Mouse (Mus musculus) left cerebral cortex, postnatal 36 days (tissue): ENCODE results near the gene Tbc1d23. TPM values are rescaled to one million over a fixed set of nuclear protein-coding genes. Genes with fewer than 3 reads are reported as not detected.
"Not testable (repeated sequence)": the region's sequence is repeated elsewhere in the genome, so short reads cannot be mapped to it uniquely, and the experiment has no call there.

Experiments
- DNase-seq, 2 experiments: peaks; one replicate each; pipeline ENCODE4 v3.0.0; 2021 to 2022; ENCODE audit warnings: low spot score in 2 of 2, mixed read lengths in 1 of 2
- intact Hi-C: fragments of 180-260 bp; cut with DNase I; formaldehyde crosslinking; loops from one replicate; pipeline ENCODE4 v1.15.1; 2025
- total RNA-seq, 2 experiments: library from RNA; stranded (reverse); gene quantifications; 2 replicates each; pipeline ENCODE4 v1.2.3; 2021

Tbc1d23 gene
- 10 to 100 TPM; 43.5 to 52.4 TPM for total RNA-seq

DNA sequence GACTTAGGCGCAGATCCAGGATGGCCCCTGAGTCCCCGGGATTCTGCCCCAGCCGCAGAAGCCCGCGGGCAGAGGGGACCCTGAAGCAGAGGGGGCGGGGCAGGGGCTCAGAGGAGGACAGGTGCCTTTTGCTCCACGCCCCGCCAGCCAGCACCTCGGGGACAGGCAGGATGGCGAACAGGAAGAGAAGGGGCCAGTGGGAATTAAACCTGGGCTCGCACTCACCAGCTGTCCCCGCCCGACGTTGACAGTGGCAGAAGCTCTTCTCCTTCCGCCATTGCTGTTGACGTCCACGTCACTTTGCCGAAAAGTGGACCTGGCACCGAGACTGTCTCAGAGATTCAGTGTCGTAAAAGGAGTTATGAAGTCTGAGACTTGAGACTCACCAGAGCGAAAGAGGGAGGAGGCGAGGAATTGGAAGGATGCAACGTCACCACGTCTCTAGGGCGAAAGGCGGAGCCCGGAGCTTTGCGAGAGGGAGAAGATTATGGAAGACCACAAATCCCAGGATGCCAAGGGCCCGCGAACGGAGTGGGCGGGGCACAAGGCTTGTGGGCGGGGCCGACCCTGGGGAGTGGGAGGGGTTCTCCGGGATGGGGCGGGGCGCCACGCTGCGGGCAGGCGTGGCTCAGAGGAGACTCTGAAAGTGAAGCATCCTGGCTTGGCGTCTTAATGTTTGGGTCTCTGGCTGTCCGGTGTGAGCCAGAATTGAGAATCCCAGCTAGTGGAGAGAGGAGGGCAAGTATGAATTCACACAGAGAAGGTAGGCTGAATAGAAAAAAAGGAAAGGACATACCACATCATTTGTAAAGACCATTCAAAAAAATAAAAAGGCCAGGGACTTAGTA lies at the start of gene Tbc1d23:
Gene Tbc1d23, minus strand, starts transcription at position 416 of the 848 bp plus-strand sequence.
- intact Hi-C loops = no loop called here
- peak; percentile 95 to 96 for DNase-seq

GRCm38 (mm10) chr16:57280221-57281217 lies 49.2 kb upstream of the Tbc1d23 start:
- intact Hi-C loops = no loop called here
- DNase-seq = no peak

DNA sequence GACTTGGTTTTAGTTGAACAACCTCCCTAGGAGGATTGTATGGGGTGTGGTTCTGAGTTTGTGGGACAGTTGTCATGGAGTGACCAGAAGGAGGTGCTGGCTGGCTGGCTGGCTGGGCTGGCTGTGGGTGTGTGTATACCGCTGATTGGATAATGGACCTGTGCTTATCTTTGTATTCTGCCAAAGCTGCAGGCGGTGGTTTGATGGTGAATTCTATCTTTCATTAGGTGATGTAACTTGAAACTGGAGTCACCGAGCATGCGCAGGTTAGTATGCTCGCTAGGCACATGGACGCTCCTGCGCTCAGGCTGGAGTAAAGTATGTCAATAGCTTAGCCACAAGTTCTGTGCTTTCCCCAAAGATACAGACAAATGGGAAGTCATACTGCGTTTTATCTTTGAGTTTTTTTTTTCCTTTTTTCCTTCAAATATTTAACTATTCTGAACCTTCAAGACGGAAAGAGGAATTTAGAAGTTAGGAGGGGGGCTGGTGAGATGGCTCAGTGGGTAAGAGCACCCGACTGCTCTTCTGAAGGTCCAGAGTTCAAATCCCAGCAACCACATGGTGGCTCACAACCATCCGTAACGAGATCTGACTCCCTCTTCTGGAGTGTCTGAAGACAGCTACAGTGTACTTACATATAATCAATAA lies 47.8 kb upstream of the Tbc1d23 start:
- DNase-seq = no peak
- intact Hi-C loops = no loop called here

DNA sequence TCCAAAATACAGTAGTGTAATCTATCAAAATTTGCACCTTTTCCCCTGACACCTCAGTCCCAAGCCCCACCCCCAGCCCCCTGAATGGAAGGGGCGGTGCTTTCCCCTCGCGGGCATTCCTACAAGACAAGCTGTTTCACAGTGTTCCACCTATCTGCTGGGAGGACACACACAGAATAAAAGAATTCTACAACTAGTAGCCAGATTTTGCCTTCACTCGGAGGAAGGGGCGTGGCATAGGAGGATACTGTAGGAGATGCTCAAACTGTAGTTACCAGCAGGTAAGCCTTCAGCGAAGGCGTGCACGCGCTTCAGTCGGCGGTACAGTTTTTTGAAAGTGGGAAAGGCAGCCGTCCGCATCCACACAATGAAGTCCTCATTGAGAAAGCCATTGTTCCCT lies 38.4 kb upstream of the Tbc1d23 start:
- intact Hi-C loops = no loop called here
- no peak for DNase-seq

- intact Hi-C loops = no loop called here
Measured at GRCm38 (mm10) chr16:57268058-57268841, 36.9 kb upstream of the Tbc1d23 start.

GRCm38 (mm10) chr16:57267068-57267467 lies 35.8 kb upstream of the Tbc1d23 start:
- no peak for DNase-seq
- intact Hi-C loops = no loop called here

More at GRCm38 (mm10) chr16:57268058-57268841, 36.9 kb upstream of the Tbc1d23 start:
- peak; percentile 63 to 65 for DNase-seq

GRCm38 (mm10) chr16:57260152-57260551 lies 28.8 kb upstream of the Tbc1d23 start:
- intact Hi-C loops = no loop called here
- DNase-seq = no peak

- DNase-seq = no peak
- intact Hi-C loops = no loop called here
Measured at GRCm38 (mm10) chr16:57259356-57260083, 28.2 kb upstream of the Tbc1d23 start.

DNA sequence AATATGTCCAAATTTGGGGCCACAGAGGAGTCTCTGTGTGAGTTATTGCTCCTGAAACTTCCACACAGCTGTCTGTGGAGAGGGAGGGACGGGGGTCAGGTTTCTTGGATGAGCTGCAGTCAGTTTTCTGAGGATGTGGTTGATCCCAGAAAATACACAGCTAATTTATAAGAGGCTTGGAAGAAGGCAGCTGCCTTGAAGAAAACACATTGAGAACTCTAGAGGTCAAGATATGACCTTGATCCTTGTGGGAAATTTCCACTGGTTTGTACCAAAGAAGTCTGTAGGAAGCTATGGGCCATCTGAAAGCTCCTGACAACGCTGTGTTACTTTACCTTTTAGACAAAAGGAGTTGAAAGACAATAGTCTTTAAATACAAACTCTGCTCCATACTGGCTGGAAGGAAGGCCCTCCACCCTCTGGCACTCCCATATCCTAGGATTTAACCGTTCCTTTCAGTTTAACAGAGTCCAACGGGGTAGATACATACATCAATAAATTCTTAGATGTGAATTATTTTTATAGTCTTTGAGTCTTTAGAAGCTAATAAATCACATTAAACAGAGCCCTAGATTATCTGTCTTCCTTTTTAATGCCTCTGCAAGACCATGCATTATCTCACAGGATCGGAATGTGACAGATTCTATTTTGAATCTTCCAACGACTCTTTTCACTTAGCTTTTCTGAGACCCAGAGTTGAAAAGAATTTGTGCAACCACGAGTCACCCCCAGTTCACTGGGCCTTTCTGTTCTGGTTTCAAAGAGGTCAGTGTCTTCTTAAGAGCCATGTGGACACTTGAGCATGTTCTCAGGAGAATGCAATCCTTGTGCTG lies 20.5 kb upstream of the Tbc1d23 start:
- no peak for DNase-seq
- intact Hi-C loops = no loop called here

DNA sequence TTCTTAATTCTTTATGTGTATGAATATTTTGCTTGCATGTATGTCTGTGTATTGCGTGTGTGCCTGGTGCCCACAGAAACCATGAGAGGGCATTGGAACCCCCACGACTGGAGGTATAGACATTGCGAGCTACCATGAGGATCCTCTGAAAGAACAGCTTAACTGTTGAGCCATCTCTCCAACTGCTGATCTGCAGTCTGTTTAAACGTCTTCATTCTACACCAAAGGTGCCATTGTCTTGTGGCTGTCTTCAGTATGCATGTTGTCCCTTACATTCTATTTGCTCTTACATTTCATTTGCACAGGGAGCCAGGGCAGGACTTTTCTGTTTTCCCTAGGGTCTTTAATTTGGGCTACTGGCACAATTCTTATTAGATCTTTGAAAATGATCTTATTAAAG lies 19.7 kb upstream of the Tbc1d23 start:
- intact Hi-C loops = no loop called here
- no peak for DNase-seq

DNA sequence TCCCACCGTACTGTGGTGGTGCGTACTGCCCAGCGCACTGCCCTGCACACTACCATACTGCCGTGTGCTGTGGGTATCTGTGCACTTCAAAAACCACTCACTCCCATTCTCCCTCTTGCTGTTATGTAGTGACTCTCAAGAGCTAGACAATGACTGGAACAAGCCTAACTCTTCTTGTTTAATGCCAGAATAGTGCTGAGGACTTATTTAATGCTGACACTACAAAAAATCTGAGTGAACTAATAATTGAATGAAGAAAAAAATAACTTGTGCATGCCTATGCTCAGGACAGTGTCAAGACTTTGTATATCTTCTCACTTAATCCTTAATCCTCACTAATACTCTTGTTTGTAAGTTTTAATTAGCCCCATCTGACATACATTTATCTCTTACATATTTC lies 16.2 kb upstream of the Tbc1d23 start:
- DNase-seq = no peak
- intact Hi-C loops = no loop called here

- intact Hi-C loops = no loop called here
- DNase-seq = no peak
Measured at GRCm38 (mm10) chr16:57246596-57246995, 15.3 kb upstream of the Tbc1d23 start.

DNA sequence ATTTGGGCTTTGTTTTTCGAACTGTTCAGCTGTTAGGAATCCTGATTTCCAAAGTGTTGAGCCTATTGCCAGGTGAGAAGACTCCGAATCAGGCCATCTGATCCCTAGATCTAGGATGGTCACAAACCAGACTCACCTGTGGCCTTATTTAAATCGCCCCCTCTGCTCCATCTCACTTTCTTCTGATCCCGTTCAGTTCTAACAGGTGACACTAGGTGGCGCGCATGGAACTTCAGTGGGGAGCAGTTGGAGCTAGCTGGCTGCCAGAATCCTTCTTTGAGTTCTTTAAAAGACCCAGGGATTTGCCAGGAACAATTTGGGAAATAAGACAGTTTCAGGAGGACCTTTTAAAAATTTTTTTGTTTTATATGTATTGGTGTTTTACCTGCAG lies 12.5 kb upstream of the Tbc1d23 start:
- intact Hi-C loops = loop anchor here (2.0 to 5.0 kb wide), 3 partner anchors 155 to 353 kb away; no protein-coding TSS in a partner anchor
- peak; percentile 68 to 74 for DNase-seq

- DNase-seq = no peak
- intact Hi-C loops = loop anchor here (2.0 to 5.0 kb wide), 2 partner anchors 333 to 354 kb away; no protein-coding TSS in a partner anchor
Measured at GRCm38 (mm10) chr16:57243205-57243857, 12.0 kb upstream of the Tbc1d23 start.

- intact Hi-C loops = loop anchor here (2.0 to 5.0 kb wide), 2 partner anchors 334 to 354 kb away; no protein-coding TSS in a partner anchor
- DNase-seq = no peak
Measured at GRCm38 (mm10) chr16:57242857-57243204, 11.5 kb upstream of the Tbc1d23 start.

GRCm38 (mm10) chr16:57235871-57236510 lies 4.7 kb upstream of the Tbc1d23 start:
- no peak for DNase-seq
- intact Hi-C loops = no loop called here

- intact Hi-C loops, DNase-seq: not testable (repeated sequence)
Measured at GRCm38 (mm10) chr16:57231937-57232310, 620 bp upstream of the Tbc1d23 start.
